Mouse (Mus musculus) limb, embryonic 14.5 days (tissue): ENCODE data around the gene Ddx58. TPM values are rescaled to one million over a fixed set of nuclear protein-coding genes. Genes with fewer than 3 reads are reported as not detected.

ENCODE experiments used
- ATAC-seq: fragments of 200-750 bp; cut with Nextera tagmentation; 2 replicates; pipeline ENCODE4 v1.8.0; 2017; ENCODE audit warnings: low read depth, moderate number of reproducible peaks, moderate TSS enrichment; ENCODE audit not compliant: low FRiP score
- DNase-seq: peaks from one replicate; pipeline ENCODE4 v3.0.0-alpha.2; 2015; ENCODE audit warnings: low spot score
- H3K27ac ChIP-seq: fragments of 300-500 bp; sonication (generic); replicated peaks from 2 replicates; pipeline ENCODE4 v1.5.1; 2014; ENCODE audit warnings: low read depth, mild to moderate bottlenecking, low read length, moderate library complexity, mixed read lengths
- H3K27me3 ChIP-seq: fragments of 300-500 bp; sonication (generic); 2 replicates; pipeline ENCODE4 v1.6.1; 2014; ENCODE audit warnings: low read length, mixed read lengths; ENCODE audit not compliant: control insufficient read depth, insufficient read depth
- H3K36me3 ChIP-seq: fragments of 300-500 bp; sonication (generic); 2 replicates; pipeline ENCODE4 v1.6.1; 2014; ENCODE audit warnings: mild to moderate bottlenecking, low read length, moderate library complexity, mixed read lengths; ENCODE audit not compliant: control insufficient read depth, insufficient read depth
- H3K4me1 ChIP-seq: fragments of 300-500 bp; sonication (generic); 2 replicates; pipeline ENCODE4 v1.6.1; 2014; ENCODE audit warnings: antibody characterized with exemption, low read length, mixed read lengths; ENCODE audit not compliant: control insufficient read depth, insufficient read depth
- H3K4me2 ChIP-seq: fragments of 300-500 bp; sonication (generic); replicated peaks from 2 replicates; pipeline ENCODE4 v1.6.1; 2014; ENCODE audit warnings: low read depth, mild to moderate bottlenecking, low read length, moderate library complexity; ENCODE audit not compliant: severe bottlenecking
- H3K4me3 ChIP-seq: fragments of 300-500 bp; sonication (generic); replicated peaks from 2 replicates; pipeline ENCODE4 v1.5.1; 2014; ENCODE audit warnings: low read length
- H3K9ac ChIP-seq: fragments of 300-500 bp; sonication (generic); 2 replicates; pipeline ENCODE4 v1.6.1; 2014; ENCODE audit warnings: mild to moderate bottlenecking, low read depth, low read length, moderate library complexity; ENCODE audit not compliant: severe bottlenecking
- H3K9me3 ChIP-seq: fragments of 300-500 bp; sonication (generic); 2 replicates; pipeline ENCODE4 v1.6.1; 2016; ENCODE audit warnings: low read length; ENCODE audit not compliant: control insufficient read depth
- POLR2A ChIP-seq: fragments of 200-500 bp; IDR thresholded peaks from 2 replicates; pipeline ENCODE4 v1.8.0; 2012; ENCODE audit warnings: inconsistent platforms, mild to moderate bottlenecking, moderate library complexity, borderline replicate concordance; ENCODE audit not compliant: insufficient read depth, insufficient read length; ENCODE audit errors: extremely low read depth
- WGBS: fragments of 180-500 bp; shearing (Covaris S2); extraction: QIAGEN DNeasy Blood & Tissue Kit; methylation state at CpG from one replicate; pipeline ENCODE4 v1.1.7; 2014; 5-methylcytosine and 5-hydroxymethylcytosine counted together
- polyA plus RNA-seq, 2 experiments: library from polyadenylated mRNA; depleted of rRNA in 1 of 2; stranded (reverse) in 1 of 2; unstranded in 1 of 2; fragments of >200 nt; fragmentation: Nextera tagmentation in 1 of 2; extraction: Ambion mirVana in 1 of 2; gene quantifications; 2 replicates each; pipeline versions ENCODE4 v1.2.1 to v1.2.3; 2012 to 2014

Ddx58 gene
- polyA plus RNA-seq, 2 experiments, result 10.3 to 10.7 TPM

DNA sequence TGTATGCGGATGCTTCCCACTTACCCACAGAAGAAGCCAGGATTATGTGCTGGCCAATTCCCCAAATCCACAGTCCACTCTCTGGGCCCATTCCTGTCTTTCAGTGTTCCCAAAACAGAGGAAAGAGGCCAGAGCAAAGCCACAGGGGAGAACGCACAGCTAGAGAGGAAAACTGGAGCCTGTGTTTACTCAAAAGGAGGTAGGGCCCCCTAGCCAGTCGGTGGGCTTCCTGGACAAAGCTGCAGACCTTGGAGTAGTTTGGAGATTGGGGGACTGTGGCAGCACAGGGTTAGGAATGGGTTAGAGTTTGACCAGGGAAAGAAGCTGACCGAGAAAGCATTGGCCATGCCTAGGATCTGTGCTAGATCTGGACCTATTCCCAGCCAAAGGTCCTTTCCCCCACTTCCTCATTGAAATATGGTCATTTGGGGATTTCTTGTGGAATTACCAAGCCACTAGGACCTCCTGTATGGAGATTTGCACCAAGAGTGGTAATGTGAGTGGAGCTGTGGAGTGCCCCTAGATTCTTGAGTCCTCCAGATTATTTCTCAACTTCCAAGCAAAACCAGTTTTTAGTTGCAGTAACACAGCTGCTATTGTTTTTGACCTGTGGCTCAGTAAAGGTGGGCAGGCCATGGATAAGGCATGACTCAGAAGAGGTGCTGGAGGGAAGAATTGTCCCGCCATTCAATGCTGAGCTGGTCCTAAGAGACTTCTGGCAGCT, 82.0 kb downstream of the Ddx58 start:
- DNase-seq, result no peak
- WGBS, result 75% methylated on average over 5 of the region's 5 CpGs
- no peaks in the 10 kb centered on the region for H3K27me3 ChIP-seq
- H3K4me2 ChIP-seq, result no peak overlapping the region
- no peaks in the 10 kb centered on the region for H3K36me3 ChIP-seq
- TF ChIP-seq POLR2A, result no peak
- H3K4me1 ChIP-seq, result no peaks in the 10 kb centered on the region; the same call in 1 of the 2 replicates
- H3K27ac ChIP-seq, result no peak overlapping the region
- no peak for ATAC-seq
- H3K4me3 ChIP-seq, result no peak overlapping the region
- no peaks in the 10 kb centered on the region for H3K9me3 ChIP-seq
- no peak overlapping the region for H3K9ac ChIP-seq

DNA sequence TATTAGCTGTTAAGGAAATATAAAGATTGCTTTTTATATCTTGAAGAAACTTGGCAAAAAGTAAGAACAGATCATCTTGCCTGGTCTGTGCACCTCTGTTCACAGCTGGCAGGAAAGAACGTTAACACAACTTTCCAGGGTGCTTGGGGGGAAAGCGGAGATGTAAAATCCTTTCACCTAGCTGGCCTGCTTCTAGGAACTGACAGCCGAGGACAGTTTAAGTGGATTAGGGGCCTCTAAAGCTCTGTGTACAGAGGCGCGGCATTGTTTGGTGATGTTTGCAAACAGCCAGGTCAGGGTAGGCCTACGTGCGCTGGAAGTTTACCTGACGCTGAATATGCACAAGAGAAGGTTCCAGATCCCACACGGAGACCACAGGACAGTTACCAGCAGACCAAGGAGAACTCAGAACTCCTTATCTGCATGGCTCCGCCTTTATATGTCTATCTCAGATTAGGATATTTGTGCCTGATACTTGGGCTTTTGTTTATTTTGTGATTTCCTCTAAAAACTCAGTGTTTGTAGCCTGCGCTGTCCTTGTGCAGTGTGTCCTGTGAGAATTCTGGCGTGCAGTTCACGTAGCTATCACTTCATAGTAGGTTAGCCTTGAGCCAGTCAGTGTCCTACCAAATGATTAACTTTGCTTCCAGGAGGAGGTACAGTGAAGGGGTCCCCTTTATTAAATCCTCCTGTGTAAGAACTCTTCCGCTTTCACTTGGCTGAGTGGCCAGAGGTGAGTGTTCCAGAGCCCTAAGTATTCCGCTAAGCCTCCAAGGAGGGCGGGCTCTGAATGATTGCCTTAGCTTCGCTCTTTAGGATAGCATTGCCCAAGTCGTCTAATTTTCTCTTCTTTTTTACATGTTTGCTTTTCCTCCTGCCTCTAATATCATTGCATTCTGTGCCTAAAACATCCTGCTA, 82.8 kb downstream of the Ddx58 start:
- Histone ChIP-seq H3K4me1 (no peaks in the 10 kb centered on the region; the same call in 1 of the 2 replicates), H3K27me3 (no peaks in the 10 kb centered on the region), H3K4me3 (no peak overlapping the region), H3K9ac (no peak overlapping the region), H3K4me2 (no peak overlapping the region), H3K27ac (no peak overlapping the region), H3K9me3 (no peaks in the 10 kb centered on the region), H3K36me3 (no peaks in the 10 kb centered on the region)
- no peak for DNase-seq
- no peak for TF ChIP-seq POLR2A
- 78% methylated on average over 18 of the region's 18 CpGs for WGBS
- no peak for ATAC-seq

- Histone ChIP-seq H3K27me3 (no peaks in the 10 kb centered on the region), H3K9ac (no peak overlapping the region), H3K4me2 (no peak overlapping the region), H3K4me1 (no peaks in the 10 kb centered on the region; the same call in 1 of the 2 replicates), H3K36me3 (no peaks in the 10 kb centered on the region), H3K4me3 (no peak overlapping the region), H3K27ac (no peak overlapping the region), H3K9me3 (no peaks in the 10 kb centered on the region)
- no peak for TF ChIP-seq POLR2A
- 71% methylated on average over 2 of the region's 2 CpGs for WGBS
- DNase-seq (no peak), ATAC-seq (no peak)
These were observed 83.5 kb downstream of the Ddx58 start for GRCm38 (mm10) chr4:40156153-40156552.

- no peaks in the 10 kb centered on the region for H3K36me3 ChIP-seq
- H3K4me1 ChIP-seq, result no peaks in the 10 kb centered on the region; the same call in 1 of the 2 replicates
- no peaks in the 10 kb centered on the region for H3K27me3 ChIP-seq
- H3K9ac ChIP-seq, result no peak overlapping the region
- no peak overlapping the region for H3K4me2 ChIP-seq
- no peaks in the 10 kb centered on the region for H3K9me3 ChIP-seq
- DNase-seq (no peak), ATAC-seq (no peak)
- H3K4me3 ChIP-seq, result no peak overlapping the region
- TF ChIP-seq POLR2A, result no peak
- no peak overlapping the region for H3K27ac ChIP-seq
- WGBS, result 87% methylated on average over 13 of the region's 13 CpGs
These were observed 84.1 kb downstream of the Ddx58 start for GRCm38 (mm10) chr4:40155467-40155999.

GRCm38 (mm10) chr4:40154751-40155150, 84.9 kb downstream of the Ddx58 start:
- Histone ChIP-seq H3K4me1 (no peaks in the 10 kb centered on the region; the same call in 1 of the 2 replicates), H3K4me3 (no peak overlapping the region), H3K27ac (no peak overlapping the region), H3K27me3 (no peaks in the 10 kb centered on the region), H3K36me3 (no peaks in the 10 kb centered on the region), H3K9me3 (no peaks in the 10 kb centered on the region), H3K4me2 (no peak overlapping the region), H3K9ac (no peak overlapping the region)
- ATAC-seq, result no peak
- no peak for DNase-seq
- WGBS, result 90% methylated on average over 4 of the region's 4 CpGs
- no peak for TF ChIP-seq POLR2A

Other genes starting within 250 kb of the Ddx58 start
- 41.9 and 43.7 TPM in 2 replicates for gene Aco1, start 96.7 kb downstream of the Ddx58 start, polyA plus RNA-seq (2012; rRNA removed)
- 45.9 and 46.8 TPM in 2 replicates for gene Aco1, start 96.7 kb downstream of the Ddx58 start, polyA plus RNA-seq (2014; fragmentation: Nextera tagmentation; extraction: Ambion mirVana)
- 10.5 and 12.0 TPM in 2 replicates for gene Smim27, start 29.8 kb upstream of the Ddx58 start, polyA plus RNA-seq (2012; rRNA removed)
- gene Smim27, start 29.8 kb upstream of the Ddx58 start, polyA plus RNA-seq (2014; fragmentation: Nextera tagmentation; extraction: Ambion mirVana), result 36.4 and 42.7 TPM in 2 replicates
- 16.3 and 20.2 TPM in 2 replicates for gene Topors, start 30.0 kb upstream of the Ddx58 start, polyA plus RNA-seq (2012; rRNA removed)
- gene Topors, start 30.0 kb upstream of the Ddx58 start, polyA plus RNA-seq (2014; fragmentation: Nextera tagmentation; extraction: Ambion mirVana), result 43.4 and 48.0 TPM in 2 replicates
- gene Ndufb6, start 39.6 kb upstream of the Ddx58 start, polyA plus RNA-seq (2012; rRNA removed), result 117 and 134 TPM in 2 replicates
- 270 and 287 TPM in 2 replicates for gene Ndufb6, start 39.6 kb upstream of the Ddx58 start, polyA plus RNA-seq (2014; fragmentation: Nextera tagmentation; extraction: Ambion mirVana)
- gene Tmem215, start 232.4 kb upstream of the Ddx58 start, polyA plus RNA-seq (2012; rRNA removed), result 0.26 and 0.50 TPM in 2 replicates
- 0.19 and 0.22 TPM in 2 replicates for gene Tmem215, start 232.4 kb upstream of the Ddx58 start, polyA plus RNA-seq (2014; fragmentation: Nextera tagmentation; extraction: Ambion mirVana)